Mouse (Mus musculus): ENCODE results near the gene Ninj1.

Gene Ninj1

DNA sequence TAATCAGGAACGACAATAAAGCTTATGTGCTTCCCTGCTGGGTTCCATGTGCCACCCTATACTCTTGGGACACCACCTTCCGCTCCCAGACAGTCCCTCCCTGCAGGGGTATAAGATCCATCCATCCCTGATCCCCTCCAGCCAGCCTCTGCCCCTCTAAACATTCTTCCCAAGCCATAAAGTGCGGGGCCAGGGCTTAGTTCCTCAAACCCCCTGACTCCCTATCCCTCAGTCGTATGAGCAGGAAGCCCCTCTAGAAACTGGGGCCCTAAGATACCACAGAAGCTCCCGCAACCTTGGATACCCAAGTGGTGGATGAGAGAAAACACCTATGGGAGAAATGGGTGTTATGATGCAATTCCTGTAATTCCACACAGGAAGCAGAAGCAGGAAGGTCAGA lies 8.9 kb downstream of the Ninj1 start:
- DNase-seq (ENCODE audit: extremely low read depth, low read depth), result no peak

DNA sequence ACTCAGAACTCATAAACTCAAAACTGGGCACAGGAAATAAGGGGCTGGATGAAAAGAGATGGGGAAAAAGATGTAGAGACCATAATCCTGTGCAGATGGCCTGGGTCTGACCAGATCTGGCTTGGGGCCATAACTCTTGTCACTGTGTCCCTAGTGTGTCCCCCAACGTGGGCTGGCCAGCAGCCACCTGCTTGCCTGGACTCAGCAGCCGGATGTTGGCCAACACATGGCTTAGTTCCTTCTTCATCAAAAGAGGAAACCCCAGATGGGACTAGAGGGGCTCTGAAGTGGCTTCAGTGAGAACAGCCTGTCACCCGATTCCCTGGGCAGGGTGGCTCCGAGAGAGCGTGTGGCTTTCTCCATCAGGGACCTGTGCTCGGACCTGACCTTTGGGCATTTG lies 9.5 kb downstream of the Ninj1 start:
- DNase-seq (ENCODE audit: extremely low read depth, low read depth), result no peak

DNA sequence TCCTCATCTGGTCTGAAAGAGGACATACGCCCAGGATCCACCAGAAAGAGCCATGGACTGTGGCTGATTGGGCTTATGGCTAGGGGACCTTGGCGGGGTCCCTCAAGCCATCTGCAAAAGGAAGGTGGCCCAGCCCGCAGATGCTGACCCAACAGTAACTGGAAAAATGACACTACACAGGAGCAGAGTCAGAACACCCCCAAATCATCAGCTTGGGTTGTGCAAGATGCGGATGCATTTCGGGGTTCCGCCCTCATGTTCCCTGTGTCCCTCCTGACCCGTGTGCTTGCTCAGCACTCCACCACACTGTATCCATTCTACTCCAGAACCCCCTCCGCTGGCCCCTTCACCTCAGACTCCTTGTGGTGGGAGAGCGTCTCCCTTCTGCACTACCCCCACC lies 11.4 kb downstream of the Ninj1 start:
- DNase-seq (ENCODE audit: extremely low read depth, low read depth), result no peak

DNA sequence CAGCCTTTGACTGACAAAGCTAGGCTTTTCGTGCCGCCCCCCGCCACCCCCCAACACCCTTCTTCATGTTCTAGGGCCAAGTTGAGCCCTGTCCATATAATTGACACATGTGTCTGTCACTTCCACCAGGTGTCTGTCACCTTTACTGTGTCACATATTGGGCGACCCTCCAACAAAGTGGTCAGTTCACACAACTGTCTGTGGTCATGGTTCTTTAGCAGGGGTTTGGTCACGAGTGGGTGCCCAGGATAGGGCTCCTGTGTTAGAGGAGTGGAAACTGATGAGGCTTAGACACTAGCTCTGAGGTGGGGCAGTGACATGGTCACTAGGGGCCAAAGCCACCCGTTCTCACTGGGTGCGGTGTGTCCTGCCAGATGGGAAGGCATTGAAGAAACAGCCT lies 12.6 kb downstream of the Ninj1 start:
- no peak for DNase-seq (ENCODE audit: extremely low read depth, low read depth)

DNA sequence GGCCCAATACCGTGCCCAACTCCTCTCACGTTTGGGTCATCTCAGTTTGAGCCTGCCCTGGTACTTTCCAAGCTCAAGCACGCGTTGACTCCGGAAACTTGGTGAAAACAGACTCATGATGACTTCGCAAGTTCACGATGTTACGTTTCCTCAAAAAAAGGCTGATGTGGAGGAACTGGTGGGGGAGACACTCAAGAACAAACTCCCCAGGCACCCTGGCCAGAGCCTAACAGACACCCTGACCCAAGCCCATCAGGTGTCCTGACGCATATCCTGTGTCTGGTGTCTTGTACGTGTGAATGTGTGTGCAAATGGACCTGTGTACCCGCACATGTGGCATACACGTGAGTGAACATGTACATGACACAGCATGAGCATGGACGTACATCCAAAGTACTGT lies 13.4 kb downstream of the Ninj1 start:
- DNase-seq (ENCODE audit: extremely low read depth, low read depth), result no peak

DNA sequence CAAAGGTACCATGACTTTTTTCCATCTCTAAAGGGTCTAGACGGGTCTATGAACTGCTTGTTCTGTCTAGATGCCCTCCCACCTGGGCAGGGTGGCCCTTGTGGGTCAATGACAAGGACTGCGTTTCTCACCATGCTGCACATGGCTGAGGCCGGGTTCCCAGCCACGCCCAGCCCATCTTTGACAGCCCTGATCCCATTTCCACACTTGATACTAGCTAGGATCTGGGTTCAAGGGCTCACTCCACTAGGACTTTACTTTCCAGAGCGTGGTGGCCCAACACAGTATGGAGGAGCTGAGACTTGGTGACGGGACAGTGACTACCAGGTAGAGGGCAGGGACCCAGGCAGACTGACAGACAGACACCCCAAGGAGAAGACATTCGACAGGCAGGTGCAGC lies 15.3 kb downstream of the Ninj1 start:
- no peak for DNase-seq (ENCODE audit: extremely low read depth, low read depth)

DNA sequence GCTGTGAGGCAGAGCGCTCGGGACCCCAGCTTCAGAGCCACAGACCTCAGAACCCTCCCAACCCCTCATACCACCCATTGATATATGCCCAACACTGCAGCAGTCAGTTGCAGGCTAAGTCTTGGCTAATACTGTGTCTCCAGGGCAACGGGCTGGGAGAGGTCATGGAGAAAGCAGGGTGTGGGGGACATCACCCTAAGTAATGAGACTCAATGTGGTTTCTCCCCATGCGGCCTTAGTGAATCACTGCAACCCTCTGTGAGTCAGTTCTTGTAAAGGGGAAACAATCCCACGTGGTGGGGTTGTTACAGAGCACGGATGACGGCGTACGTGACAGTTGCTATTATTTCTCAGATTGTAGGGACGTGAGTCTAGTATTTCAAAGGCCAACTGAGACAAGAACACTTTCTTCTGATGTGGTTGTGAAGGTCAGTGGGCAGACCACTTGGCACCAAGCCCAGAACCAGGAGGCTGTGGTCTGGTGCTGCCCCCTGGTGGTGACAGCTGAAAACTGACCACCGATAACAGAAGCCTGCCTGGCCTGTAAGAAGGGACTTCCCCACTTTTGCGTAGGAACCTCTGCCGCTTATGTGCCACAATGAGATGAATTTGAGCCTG lies 18.2 kb downstream of the Ninj1 start:
- peak; percentile 43 for DNase-seq (ENCODE audit: extremely low read depth, low read depth)

DNA sequence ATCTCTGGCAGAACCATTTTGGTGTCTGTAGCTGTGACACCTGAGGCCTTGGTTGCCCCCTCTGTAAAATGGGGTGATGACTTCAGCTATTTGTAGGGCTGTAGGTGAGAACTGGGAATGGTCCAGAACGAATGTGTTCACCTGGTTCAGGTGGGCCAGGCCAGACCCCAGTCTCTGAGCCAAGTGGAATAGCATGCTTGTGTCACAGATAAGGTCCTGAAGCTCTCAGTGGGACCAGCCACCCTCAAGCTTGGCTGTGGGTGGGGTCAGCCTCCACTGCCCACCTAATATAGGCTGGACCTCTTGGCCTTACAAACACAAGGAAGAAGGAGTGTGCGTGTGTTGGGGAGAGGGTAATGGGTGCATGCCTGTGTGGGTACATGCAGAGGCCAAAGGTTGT lies 19.1 kb downstream of the Ninj1 start:
- DNase-seq (ENCODE audit: extremely low read depth, low read depth), result no peak

DNA sequence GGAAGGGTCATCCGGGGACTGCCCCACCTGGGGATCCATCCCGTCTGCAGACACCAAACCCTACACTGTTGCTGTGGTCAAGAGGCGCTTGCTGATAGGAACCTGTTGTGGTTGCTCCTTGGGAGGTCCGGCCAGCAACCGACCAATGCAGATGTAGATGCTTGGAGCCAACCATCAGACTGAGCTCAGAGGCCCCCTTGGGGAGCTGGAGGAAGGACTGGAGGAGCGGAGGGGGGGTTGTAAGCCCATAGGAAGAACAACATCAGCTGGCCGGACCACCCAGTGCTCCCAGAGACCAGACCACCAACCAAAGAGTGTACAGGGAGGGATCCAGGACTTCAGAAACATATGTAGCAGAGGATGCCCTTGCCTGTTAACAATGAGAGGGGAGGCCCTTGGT lies 22.0 kb downstream of the Ninj1 start:
- DNase-seq (ENCODE audit: extremely low read depth, low read depth), result no peak

DNA sequence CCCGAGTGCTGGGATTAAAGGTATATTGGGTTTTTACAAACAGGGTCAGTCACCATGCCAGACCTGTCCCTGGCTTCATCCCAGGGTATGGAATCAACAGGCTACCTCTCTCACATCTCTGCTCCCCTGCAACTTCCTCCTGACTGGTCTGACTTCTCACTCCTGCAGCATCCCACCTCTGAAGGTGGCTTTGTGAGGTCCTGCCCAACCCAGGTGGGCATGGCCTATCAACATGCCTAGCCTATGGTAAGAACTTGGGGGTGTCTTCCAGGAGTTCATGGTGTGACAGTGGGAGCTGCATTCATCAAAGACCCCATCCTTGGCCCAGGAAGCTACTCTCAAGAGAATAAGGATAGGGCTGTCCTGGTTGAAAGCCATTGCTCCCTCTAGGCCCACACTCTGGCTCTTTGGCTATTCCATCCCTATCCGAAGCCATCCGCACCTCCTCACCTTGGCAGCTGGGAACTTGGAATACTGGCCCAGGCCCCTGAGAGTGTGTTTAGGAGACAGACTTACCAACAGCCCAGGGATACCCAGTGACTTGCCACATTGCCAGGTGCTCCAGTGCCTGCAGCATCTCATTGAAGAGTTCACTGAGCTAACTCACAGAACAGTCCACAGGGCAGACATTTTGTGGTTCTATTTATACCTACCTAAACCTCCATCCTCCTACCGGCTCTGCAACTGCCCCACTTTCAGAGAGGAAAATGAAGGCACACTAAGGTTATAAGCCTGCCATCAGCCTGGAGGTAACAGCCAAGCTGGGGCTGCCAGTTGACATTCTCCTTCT lies 25.6 kb downstream of the Ninj1 start:
- DNase-seq (ENCODE audit: extremely low read depth, low read depth), result no peak

DNA sequence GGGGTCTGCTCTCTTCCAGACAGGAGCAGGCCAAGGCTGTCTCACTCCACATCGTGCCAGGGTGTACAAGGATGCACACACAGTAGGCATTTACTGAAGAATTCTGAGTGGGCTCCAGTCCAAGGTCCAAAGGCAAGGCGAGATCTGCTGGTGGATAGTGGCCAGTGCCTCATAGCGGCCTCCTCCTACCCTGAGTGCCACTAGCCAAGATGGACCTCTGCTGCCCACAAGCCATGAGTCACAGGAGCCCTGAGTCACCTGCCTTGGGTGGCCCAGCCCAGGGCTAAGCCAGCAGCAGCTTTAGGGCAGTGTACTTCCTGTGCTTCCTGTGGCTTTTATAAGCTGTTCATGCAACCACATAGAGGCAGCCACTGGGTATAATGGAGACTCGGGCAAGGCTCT lies 26.2 kb downstream of the Ninj1 start:
- no peak for DNase-seq (ENCODE audit: extremely low read depth, low read depth)

DNA sequence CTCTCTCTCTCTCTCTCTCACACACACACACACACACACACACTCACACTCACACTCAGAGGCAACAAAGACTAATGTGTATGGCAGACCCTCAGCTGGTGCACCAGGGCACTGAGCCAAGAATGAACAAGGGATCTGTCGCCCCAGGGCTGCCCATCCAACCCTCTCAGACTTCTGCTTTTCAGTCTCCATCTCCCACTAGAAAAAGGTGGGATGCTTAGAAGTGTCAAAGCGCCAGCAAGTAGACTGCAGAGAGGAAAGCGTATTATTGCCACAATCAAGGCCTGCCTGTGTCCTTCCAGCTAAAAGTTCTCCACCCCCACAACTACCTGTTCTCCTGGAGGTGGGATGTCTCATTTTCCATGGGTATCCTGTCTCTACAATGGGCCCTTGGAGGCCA lies 27.2 kb downstream of the Ninj1 start:
- DNase-seq (ENCODE audit: extremely low read depth, low read depth), result peak; percentile 30

DNA sequence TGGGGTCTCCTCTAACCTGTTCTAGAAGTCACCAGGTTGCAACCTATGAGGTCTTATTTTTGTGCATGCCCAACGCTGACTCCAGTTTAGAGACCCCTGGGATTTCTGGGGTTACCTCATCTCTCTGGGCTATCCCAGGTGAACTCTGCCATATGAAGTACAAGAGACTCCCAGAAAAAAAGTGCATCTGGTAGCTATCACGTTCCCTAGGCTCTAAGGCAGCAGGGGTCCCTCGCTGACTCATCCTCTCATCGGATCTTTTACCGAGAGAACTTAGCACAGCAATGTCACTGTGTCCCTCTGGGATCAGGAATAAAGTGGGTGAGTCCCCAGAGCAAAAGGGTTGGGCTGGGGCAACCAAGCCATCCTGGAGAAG lies 27.8 kb downstream of the Ninj1 start:
- DNase-seq (ENCODE audit: extremely low read depth, low read depth), result no peak

DNA sequence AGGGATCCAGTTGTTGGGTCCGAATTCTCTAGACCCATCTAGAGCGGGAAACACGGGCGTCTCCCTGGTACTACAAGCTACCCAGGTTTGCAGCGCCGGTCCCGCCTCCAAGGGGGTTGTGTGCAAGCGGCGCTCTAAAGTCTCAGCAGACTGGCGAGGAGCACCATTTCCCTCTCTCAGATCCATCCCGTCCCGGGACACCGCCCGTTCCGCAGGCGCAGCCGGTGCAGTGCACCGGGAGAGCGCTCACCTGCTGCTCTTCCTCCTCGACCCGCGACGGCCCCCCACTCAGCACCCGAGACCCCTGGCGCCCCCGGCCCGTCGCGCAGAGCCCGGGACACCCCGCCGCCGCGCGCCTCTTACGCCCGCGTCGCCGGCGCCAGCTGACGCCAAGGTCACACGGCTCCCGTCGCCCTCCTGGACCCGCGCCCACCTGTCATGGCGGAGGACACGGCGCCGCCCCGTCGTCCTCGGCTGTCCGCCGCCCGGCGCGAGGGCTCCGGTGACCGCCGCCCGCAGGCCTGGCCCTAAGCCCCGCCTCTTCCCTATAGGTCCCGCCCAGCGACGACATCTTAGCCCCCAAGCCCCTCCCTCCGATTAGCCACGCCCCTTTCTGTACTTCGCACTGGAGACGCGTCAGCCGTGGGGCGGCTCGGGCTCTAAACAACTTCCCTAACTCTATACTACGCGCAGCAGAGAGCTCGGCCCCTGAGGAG lies 28.4 kb downstream of the Ninj1 start, which contains the start of gene Card19:
Gene Card19, minus strand, starts transcription at position 534 of the 716 bp plus-strand sequence.
- DNase-seq (ENCODE audit: extremely low read depth, low read depth), result peak; percentile 89

DNA sequence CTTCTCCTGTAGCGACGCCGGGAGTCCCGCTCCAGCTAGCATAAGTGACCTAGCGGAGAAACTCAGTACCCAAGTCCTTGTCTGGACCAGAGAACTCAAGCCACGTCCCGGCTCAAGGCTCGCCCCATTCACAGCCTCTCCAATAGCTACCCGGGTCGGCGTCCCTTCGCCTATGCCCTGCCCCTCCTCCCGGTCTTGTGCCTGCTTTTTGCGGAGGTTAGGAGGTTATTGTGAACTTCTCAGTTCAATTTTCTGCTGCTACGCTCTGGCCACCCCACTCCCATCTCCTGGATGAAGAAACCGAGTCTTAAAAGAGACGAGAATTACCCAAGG lies 28.9 kb downstream of the Ninj1 start:
- no peak for DNase-seq (ENCODE audit: extremely low read depth, low read depth)

DNA sequence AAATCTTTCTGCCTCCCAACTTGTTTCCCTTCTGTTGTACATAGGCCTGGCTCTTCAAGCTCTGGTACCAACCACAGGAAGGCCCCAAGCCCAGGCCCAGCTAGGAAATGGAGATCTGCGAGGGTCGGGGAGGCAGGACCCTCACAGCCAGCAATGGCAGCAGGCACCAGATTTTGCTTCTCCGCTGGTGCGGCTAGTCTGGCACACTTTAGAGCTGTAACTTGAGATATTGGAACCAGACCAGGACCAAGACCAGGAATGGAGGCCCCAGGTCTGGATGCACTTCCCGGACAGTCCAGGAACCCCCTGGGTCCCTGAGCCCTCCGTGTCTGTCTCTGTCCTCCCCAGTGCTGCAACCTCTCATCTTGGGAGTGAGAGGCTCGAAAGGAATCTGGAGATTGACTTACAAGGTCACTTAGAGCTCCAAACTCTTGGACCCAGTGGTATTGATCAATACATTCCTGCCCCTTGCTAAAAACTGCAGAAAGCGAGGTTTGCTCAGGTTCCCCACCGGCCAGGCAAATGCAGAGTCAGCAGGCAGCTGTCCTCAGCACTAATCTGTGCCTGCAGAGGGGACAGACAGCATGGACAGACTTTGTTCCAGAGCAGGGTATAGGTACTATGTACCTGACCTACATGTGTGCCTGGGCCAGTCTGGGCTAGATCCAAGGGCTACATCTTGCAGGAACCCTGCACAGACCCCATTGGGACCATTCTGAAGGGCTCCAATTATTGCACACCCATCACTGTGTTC lies 29.7 kb downstream of the Ninj1 start:
- no peak for DNase-seq (ENCODE audit: extremely low read depth, low read depth)

DNA sequence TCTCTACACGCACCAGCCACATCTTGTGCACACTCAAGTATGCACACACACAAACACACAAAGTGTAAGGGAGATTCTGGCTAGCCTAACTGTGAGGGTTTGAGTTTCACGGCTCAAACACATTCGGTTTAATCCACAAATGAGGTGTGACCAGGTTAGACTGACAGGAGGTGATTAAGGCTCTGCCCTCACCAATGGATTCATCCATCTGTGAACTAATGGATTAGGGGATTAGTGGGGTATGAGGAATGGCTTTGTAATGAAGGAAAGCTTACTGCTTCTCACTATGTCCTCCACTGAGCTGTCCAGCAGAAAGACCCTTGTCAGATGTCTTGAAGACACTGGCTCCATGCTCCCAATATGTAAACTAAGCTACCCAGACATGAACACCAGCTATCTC lies 31.4 kb downstream of the Ninj1 start:
- DNase-seq (ENCODE audit: extremely low read depth, low read depth), result no peak

DNA sequence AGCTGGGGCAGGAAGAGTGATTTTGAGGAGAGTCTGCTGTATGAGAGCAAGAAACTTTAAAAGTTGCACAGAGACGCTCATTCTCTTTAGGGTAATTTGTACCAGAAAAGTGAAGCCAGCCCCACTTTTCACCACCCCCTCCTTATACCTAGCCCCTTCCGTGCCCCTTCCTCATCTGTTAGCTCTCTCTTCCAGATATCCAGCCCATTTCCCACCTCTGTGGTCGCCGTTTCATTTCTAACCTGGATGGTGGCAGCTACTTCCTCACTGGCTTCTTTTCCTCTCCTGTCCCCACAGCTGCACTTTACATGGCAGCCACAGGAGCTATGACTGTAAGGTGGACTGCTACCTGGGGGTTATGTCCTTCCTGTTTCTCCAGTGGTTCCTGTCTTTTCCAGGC lies 32.1 kb downstream of the Ninj1 start:
- no peak for DNase-seq (ENCODE audit: extremely low read depth, low read depth)

DNA sequence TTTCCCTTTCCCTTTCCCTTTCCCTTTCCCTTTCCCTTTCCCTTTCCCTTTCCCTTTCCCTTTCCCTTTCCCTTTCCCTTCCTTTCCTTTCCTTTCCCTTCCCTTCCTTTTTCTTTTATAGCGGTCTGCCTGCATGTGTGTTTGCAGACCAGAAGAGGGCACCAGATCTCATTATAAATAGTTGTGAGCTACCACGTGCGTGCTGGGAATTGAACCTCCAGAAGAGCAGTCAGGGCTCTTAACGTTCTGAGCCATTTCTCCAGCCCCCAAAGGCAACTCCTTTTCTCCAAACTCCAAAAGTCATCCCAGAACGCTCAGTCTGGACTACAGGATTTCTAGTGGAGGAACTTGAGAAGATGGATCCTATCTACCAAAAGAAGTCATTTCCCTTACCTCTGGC lies 33.6 kb downstream of the Ninj1 start:
- DNase-seq (ENCODE audit: extremely low read depth, low read depth), result no peak

DNA sequence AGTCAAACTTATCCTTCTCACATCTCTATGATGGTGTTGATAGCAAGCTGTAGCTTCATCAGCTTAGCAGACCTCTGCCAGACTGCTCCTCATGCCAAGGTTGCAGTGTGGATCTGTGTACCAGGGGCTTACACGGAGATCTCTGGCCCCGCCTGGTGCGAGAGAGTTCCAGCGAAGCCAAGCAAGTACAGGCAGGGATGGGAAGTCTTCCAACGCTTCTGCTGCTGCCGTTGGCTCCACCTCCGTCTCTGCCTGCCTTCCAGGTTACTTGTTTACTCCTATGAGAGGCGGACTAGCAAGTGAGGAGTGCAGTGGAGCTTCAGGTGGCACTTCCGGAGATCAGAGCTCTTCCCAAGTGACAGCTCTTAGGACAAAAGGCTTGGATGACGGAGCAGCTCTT lies 37.0 kb downstream of the Ninj1 start:
- no peak for DNase-seq (ENCODE audit: extremely low read depth, low read depth)

DNA sequence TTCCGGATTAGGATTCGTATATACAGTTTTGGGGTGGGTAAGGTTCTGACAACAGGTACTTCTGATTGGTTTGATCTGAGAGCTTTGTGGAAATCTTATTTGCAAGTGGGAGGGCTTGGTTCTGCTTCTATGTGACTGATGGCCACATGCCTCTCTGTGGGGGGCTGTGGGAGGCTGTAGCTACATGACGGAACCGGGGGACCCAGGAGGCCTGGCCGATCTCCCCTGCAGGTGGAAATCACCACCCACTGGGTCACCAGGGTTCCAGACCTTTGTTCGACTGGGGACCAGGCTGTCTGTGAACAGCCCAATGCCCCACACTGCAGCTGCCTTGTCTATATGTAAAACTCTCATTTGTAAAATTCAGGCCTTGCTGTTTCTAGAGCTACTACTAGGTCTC lies 37.4 kb downstream of the Ninj1 start:
- no peak for DNase-seq (ENCODE audit: extremely low read depth, low read depth)

DNA sequence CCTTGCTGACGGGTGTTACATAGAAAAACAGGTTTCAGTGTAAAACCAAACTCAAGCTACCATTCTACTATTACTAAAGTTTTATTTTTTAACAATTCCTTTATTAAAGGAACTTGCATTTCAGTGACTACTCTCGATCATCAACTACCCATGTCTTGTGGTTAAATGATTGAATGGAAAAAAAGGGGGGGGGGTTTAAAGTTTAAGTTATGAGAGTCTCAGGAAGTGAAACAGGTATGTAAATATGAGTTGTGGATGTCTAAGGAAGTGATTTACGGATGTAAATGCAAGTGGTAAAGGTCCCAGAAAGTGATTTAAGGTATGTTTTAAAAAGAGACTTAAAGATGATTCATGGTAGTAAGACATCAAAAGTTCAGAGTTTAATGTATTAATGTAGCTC lies 37.9 kb downstream of the Ninj1 start:
- no peak for DNase-seq (ENCODE audit: extremely low read depth, low read depth)

Data from MEL-GATA-1-ER (cell line).